Mouse (Mus musculus) cerebellum, adult 11-12 months (tissue): ENCODE data around the gene Ergic1.
A peak's percentile ranks its signal among the peaks of the same experiment; 100 is the strongest.

Experiments used
- DNase-seq: peaks from one replicate; pipeline ENCODE4 v3.0.0; 2022

The Ergic1 gene

GRCm38 (mm10) chr17:26561290-26561640 is at the start of gene Ergic1:
Ergic1 (plus strand) TSS chr17:26561489.
- peak; percentile 92 for DNase-seq

- peak; percentile 48 for DNase-seq
Measured at GRCm38 (mm10) chr17:26511816-26512774, 49.2 kb upstream of the Ergic1 start.

GRCm38 (mm10) chr17:26512961-26513360 is 48.3 kb upstream of the Ergic1 start:
- DNase-seq: no peak

GRCm38 (mm10) chr17:26513459-26514290 is 47.6 kb upstream of the Ergic1 start:
- DNase-seq: no peak

GRCm38 (mm10) chr17:26514581-26515030 is 46.7 kb upstream of the Ergic1 start:
- DNase-seq: no peak

- DNase-seq: no peak
Measured at GRCm38 (mm10) chr17:26515675-26516074, 45.6 kb upstream of the Ergic1 start.

GRCm38 (mm10) chr17:26518306-26518705 is 43.0 kb upstream of the Ergic1 start:
- no peak for DNase-seq

GRCm38 (mm10) chr17:26522711-26523110 is 38.6 kb upstream of the Ergic1 start:
- DNase-seq: no peak

- DNase-seq: no peak
Measured at GRCm38 (mm10) chr17:26524316-26524715, 37.0 kb upstream of the Ergic1 start.

GRCm38 (mm10) chr17:26524801-26525200 is 36.5 kb upstream of the Ergic1 start:
- no peak for DNase-seq

- DNase-seq: peak; percentile 76
Measured at GRCm38 (mm10) chr17:26525316-26525715, 36.0 kb upstream of the Ergic1 start.

- DNase-seq: no peak
Measured at GRCm38 (mm10) chr17:26527291-26527690, 34.0 kb upstream of the Ergic1 start.

- DNase-seq: no peak
Measured at GRCm38 (mm10) chr17:26528751-26529150, 32.5 kb upstream of the Ergic1 start.

GRCm38 (mm10) chr17:26529791-26530241 is 31.5 kb upstream of the Ergic1 start:
- DNase-seq: no peak

- no peak for DNase-seq
Measured at GRCm38 (mm10) chr17:26530590-26531081, 30.7 kb upstream of the Ergic1 start.

- no peak for DNase-seq
Measured at GRCm38 (mm10) chr17:26531395-26532027, 29.8 kb upstream of the Ergic1 start.

- DNase-seq: no peak
Measured at GRCm38 (mm10) chr17:26532476-26533045, 28.7 kb upstream of the Ergic1 start.

GRCm38 (mm10) chr17:26533871-26534372 is 27.4 kb upstream of the Ergic1 start:
- DNase-seq: no peak

- no peak for DNase-seq
Measured at GRCm38 (mm10) chr17:26534695-26535094, 26.6 kb upstream of the Ergic1 start.

- DNase-seq: no peak
Measured at GRCm38 (mm10) chr17:26535251-26536136, 25.8 kb upstream of the Ergic1 start.
